Mouse (Mus musculus): ENCODE results near the gene Pms1.

- TF ChIP-seq GATA1 (IDR thresholded peaks at IDR 0.05; ENCODE audit: borderline replicate concordance, low read length), result no peak
- TF ChIP-seq FLI1 (IDR thresholded peaks at IDR 0.05; ENCODE audit: low read length), result no peak
These were observed 3.7 kb upstream of the Pms1 start for GRCm38 (mm10) chr1:53300506-53300905.

Measured in megakaryocyte, embryonic 14.5 days (primary cell).